Mouse (Mus musculus): Measurements from ENCODE around the gene Slc9a8. TPM values are rescaled to one million over a fixed set of nuclear protein-coding genes. Genes with fewer than 3 reads are reported as not detected.

The Slc9a8 gene
- polyA plus RNA-seq, 1 experiment: 19.0 TPM

DNA sequence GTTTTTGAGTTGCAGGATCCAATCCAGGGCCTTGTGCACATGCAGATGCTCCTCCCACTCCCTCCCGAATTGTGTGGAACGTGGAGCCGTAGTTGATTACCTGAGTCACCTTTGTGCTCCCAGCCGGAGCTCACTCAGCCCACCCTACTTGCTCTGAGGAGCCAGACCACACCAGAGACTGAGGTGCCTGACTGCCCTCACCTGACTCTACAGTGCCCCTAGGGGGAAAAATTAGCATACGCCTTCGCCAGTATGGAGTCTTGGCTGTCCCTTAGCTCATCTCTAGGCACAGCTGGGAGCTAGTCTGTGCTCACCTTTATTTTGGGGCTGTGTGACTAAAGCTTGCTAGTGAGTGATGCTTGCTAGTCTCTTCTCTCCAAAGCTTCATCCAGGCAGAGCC is 46.9 kb downstream of the Slc9a8 start:
- TF ChIP-seq MYOD1 (IDR thresholded peaks at IDR 0.05; ENCODE audit: control insufficient read depth, insufficient read length, low read depth) (no peak), CEBPB (IDR thresholded peaks at IDR 0.05; ENCODE audit: low read depth) (no peak), MAX (IDR thresholded peaks at IDR 0.05) (no peak), FOSL1 (IDR thresholded peaks at IDR 0.05; ENCODE audit: insufficient read depth, low read length, poor library complexity, severe bottlenecking) (no peak), MYOG (IDR thresholded peaks at IDR 0.05; ENCODE audit: control insufficient read depth, extremely low read depth, insufficient read length) (no peak), CTCF (IDR thresholded peaks at IDR 0.05; ENCODE audit: control insufficient read depth, insufficient read depth, insufficient read length) (no peak), USF1 (IDR thresholded peaks at IDR 0.05; ENCODE audit: low read depth) (no peak)
- Histone ChIP-seq H3ac (ENCODE audit: control insufficient read depth, insufficient read length, low read depth) (no peak overlapping the region), H3K79me2 (ENCODE audit: control insufficient read depth, insufficient read depth) (no peaks in the 10 kb centered on the region), H3K36me3 (ENCODE audit: control insufficient read depth, insufficient read depth) (peaks cover 64% of the 10 kb centered on the region), H3K4me3 (ENCODE audit: insufficient read depth, poor library complexity, severe bottlenecking) (no peak overlapping the region), H3K79me3 (ENCODE audit: low read depth) (no peaks in the 10 kb centered on the region), H3K27me3 (ENCODE audit: control insufficient read depth, insufficient read depth, insufficient read length) (no peaks in the 10 kb centered on the region)

GRCm38 (mm10) chr2:167470611-167471010 is 49.1 kb downstream of the Slc9a8 start:
- TF ChIP-seq FOSL1 (IDR thresholded peaks at IDR 0.05; ENCODE audit: insufficient read depth, low read length, poor library complexity, severe bottlenecking) (no peak), MAX (IDR thresholded peaks at IDR 0.05) (no peak), CTCF (IDR thresholded peaks at IDR 0.05; ENCODE audit: control insufficient read depth, insufficient read depth, insufficient read length) (no peak), MYOG (IDR thresholded peaks at IDR 0.05; ENCODE audit: control insufficient read depth, extremely low read depth, insufficient read length) (no peak)
- no peaks in the 10 kb centered on the region for H3K79me3 ChIP-seq (ENCODE audit: low read depth)
- no peak overlapping the region for H3ac ChIP-seq (ENCODE audit: control insufficient read depth, insufficient read length, low read depth)
- peaks cover 78% of the 10 kb centered on the region for H3K36me3 ChIP-seq (ENCODE audit: control insufficient read depth, insufficient read depth)
- no peaks in the 10 kb centered on the region for H3K79me2 ChIP-seq (ENCODE audit: control insufficient read depth, insufficient read depth)
- H3K27me3 ChIP-seq (ENCODE audit: control insufficient read depth, insufficient read depth, insufficient read length): no peaks in the 10 kb centered on the region
- H3K4me3 ChIP-seq (ENCODE audit: insufficient read depth, poor library complexity, severe bottlenecking): no peak overlapping the region

DNA sequence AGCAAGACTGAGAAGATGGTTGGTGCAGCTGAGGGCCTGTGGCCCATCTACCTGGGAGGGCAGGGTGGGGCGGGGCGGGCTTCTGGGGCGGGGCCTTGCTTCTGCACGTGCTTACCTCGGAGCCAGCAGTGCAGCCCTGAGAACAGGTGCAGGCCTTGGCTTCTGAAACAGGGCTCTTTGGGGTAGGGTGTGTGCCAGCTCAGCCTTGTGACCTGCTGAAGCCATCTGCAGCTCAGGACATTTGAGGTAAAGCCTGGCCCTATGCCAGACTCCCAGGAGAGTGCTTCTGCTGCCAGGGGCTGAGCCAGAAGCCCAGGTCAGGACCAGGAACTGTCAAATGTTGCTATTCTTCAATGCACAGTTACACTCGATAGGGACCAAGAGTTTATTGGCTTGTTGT is 50.1 kb downstream of the Slc9a8 start:
- Histone ChIP-seq H3K79me3 (ENCODE audit: low read depth) (no peaks in the 10 kb centered on the region), H3K79me2 (ENCODE audit: control insufficient read depth, insufficient read depth) (no peaks in the 10 kb centered on the region), H3K4me3 (ENCODE audit: insufficient read depth, poor library complexity, severe bottlenecking) (no peak overlapping the region), H3ac (ENCODE audit: control insufficient read depth, insufficient read length, low read depth) (no peak overlapping the region), H3K27me3 (ENCODE audit: control insufficient read depth, insufficient read depth, insufficient read length) (no peaks in the 10 kb centered on the region), H3K36me3 (ENCODE audit: control insufficient read depth, insufficient read depth) (peaks cover 68% of the 10 kb centered on the region)
- TF ChIP-seq MAX (IDR thresholded peaks at IDR 0.05): no peak
- no peak for TF ChIP-seq MYOG (IDR thresholded peaks at IDR 0.05; ENCODE audit: control insufficient read depth, extremely low read depth, insufficient read length)

- TF ChIP-seq MAX (IDR thresholded peaks at IDR 0.05): no peak
- TF ChIP-seq CEBPB (IDR thresholded peaks at IDR 0.05; ENCODE audit: low read depth): no peak
- TF ChIP-seq MYOD1 (IDR thresholded peaks at IDR 0.05; ENCODE audit: control insufficient read depth, insufficient read length, low read depth): no peak
- no peak for TF ChIP-seq USF1 (IDR thresholded peaks at IDR 0.05; ENCODE audit: low read depth)
- TF ChIP-seq FOSL1 (IDR thresholded peaks at IDR 0.05; ENCODE audit: insufficient read depth, low read length, poor library complexity, severe bottlenecking): no peak
- no peak for TF ChIP-seq MYOG (IDR thresholded peaks at IDR 0.05; ENCODE audit: control insufficient read depth, extremely low read depth, insufficient read length)
- H3K79me3 ChIP-seq (ENCODE audit: low read depth): no peaks in the 10 kb centered on the region
- H3K79me2 ChIP-seq (ENCODE audit: control insufficient read depth, insufficient read depth): no peaks in the 10 kb centered on the region
- H3ac ChIP-seq (ENCODE audit: control insufficient read depth, insufficient read length, low read depth): no peak overlapping the region
- H3K4me3 ChIP-seq (ENCODE audit: insufficient read depth, poor library complexity, severe bottlenecking): no peak overlapping the region
- peaks cover 58% of the 10 kb centered on the region for H3K36me3 ChIP-seq (ENCODE audit: control insufficient read depth, insufficient read depth)
- H3K27me3 ChIP-seq (ENCODE audit: control insufficient read depth, insufficient read depth, insufficient read length): no peaks in the 10 kb centered on the region
Observed at GRCm38 (mm10) chr2:167474218-167474617, 52.7 kb downstream of the Slc9a8 start.

DNA sequence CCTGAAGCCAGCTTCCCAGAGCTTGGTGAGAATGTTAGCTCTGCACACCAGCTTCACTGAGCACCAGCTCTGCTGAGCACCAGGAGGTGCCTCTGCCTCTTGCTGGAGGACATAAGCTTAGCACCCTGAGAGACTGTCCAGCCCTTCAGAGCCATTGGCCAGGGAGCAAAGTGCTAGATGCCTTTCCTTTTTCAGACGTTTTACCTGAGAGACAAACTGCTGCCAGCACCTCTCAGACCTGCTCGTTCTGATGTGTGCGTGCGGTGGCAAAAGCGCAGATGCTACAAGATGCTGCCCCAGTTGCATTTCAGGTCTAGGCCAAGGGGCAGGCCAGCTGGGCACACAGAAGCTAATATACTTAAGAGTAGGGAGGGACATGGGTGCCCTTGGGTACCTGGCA is 54.1 kb downstream of the Slc9a8 start:
- Histone ChIP-seq H3K79me2 (ENCODE audit: control insufficient read depth, insufficient read depth) (no peaks in the 10 kb centered on the region), H3K4me3 (ENCODE audit: insufficient read depth, poor library complexity, severe bottlenecking) (no peak overlapping the region), H3K36me3 (ENCODE audit: control insufficient read depth, insufficient read depth) (peaks cover 46% of the 10 kb centered on the region), H3ac (ENCODE audit: control insufficient read depth, insufficient read length, low read depth) (no peak overlapping the region), H3K79me3 (ENCODE audit: low read depth) (no peaks in the 10 kb centered on the region), H3K27me3 (ENCODE audit: control insufficient read depth, insufficient read depth, insufficient read length) (no peaks in the 10 kb centered on the region)
- no peak for TF ChIP-seq MYOD1 (IDR thresholded peaks at IDR 0.05; ENCODE audit: control insufficient read depth, insufficient read length, low read depth)

DNA sequence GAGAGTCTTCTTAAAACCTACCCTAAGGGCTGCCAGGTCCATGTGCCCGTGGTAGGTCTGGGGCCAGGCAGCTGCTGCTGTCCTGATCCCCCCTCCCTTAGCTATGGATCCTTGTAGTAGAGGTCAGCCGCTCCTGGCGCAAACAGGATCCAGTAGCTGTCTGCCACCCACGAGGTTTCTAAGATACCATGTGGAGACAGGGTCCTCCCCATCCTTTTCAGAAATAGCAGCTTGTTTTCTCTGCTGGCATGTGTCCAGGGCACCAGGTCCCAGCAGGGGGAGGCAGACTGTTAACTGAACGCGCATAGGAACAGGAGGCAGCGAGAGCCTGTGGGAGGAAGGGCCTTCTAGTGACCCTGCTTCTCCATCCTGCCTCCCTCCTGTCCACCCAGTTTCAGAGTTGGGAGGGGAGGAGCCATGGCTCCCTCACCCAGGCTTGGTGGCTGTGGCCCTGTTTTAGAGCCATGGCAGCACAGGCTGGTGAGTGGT is 54.7 kb downstream of the Slc9a8 start:
- Histone ChIP-seq H3K79me3 (ENCODE audit: low read depth) (no peaks in the 10 kb centered on the region), H3K4me3 (ENCODE audit: insufficient read depth, poor library complexity, severe bottlenecking) (no peak overlapping the region), H3K36me3 (ENCODE audit: control insufficient read depth, insufficient read depth) (peaks cover 43% of the 10 kb centered on the region), H3ac (ENCODE audit: control insufficient read depth, insufficient read length, low read depth) (no peak overlapping the region), H3K27me3 (ENCODE audit: control insufficient read depth, insufficient read depth, insufficient read length) (no peaks in the 10 kb centered on the region), H3K79me2 (ENCODE audit: control insufficient read depth, insufficient read depth) (no peaks in the 10 kb centered on the region)
- TF ChIP-seq CTCF (IDR thresholded peaks at IDR 0.05; ENCODE audit: control insufficient read depth, insufficient read depth, insufficient read length) (no peak), MYOG (IDR thresholded peaks at IDR 0.05; ENCODE audit: control insufficient read depth, extremely low read depth, insufficient read length) (no peak), FOSL1 (IDR thresholded peaks at IDR 0.05; ENCODE audit: insufficient read depth, low read length, poor library complexity, severe bottlenecking) (no peak), CEBPB (IDR thresholded peaks at IDR 0.05; ENCODE audit: low read depth) (no peak)
